Mouse (Mus musculus) brain, embryonic 14.5 days (tissue): Measurements from ENCODE around the gene Aldh4a1.

Source experiments
- CTCF ChIP-seq: fragments of 200-500 bp; IDR thresholded peaks from 2 replicates; pipeline ENCODE4 v1.5.1; 2012; ENCODE audit warnings: inconsistent platforms, mild to moderate bottlenecking, moderate library complexity, borderline replicate concordance; ENCODE audit not compliant: insufficient read depth, insufficient read length; ENCODE audit errors: extremely low read depth
- POLR2A ChIP-seq: fragments of 200-500 bp; IDR thresholded peaks from 2 replicates; pipeline ENCODE4 v1.6.1; 2012; ENCODE audit warnings: mild to moderate bottlenecking, inconsistent platforms, borderline replicate concordance; ENCODE audit not compliant: poor library complexity, insufficient read depth, insufficient read length, severe bottlenecking; ENCODE audit errors: extremely low read depth

DNA sequence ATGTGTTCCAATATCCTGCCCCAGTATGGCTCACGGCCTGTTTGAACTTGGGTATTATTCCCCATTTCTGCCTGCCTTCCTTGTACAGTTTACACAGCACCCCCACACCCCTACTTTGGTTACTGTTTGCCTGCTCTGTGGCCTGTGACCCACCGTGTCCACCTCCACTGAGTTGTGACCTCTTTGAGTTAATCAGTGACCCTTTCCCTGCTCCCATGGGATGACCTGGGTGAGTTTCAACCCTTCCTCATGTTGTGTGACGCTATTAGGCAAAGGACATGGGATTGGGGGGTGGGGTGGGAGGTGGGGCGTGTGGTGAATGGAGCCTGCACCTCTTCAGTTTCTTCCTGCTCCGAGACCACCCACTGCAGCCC, 1.4 kb downstream of the Aldh4a1 start:
- TF ChIP-seq CTCF (no peak), POLR2A (no peak)
